Mouse (Mus musculus) inflammation-experienced regulatory T-cells (primary cell): ENCODE results near the gene Tank. TPM values are rescaled to one million over a fixed set of nuclear protein-coding genes. Genes with fewer than 3 reads are reported as not detected.

Experiments
- polyA plus RNA-seq, 2 experiments: library from polyadenylated mRNA; unstranded; fragments of 100-300 nt; shearing (Covaris generic); gene quantifications; one replicate each; pipeline ENCODE4 v1.2.1; 2017

The Tank gene
- 100 to 1,000 TPM; 136 to 202 TPM for polyA plus RNA-seq

DNA sequence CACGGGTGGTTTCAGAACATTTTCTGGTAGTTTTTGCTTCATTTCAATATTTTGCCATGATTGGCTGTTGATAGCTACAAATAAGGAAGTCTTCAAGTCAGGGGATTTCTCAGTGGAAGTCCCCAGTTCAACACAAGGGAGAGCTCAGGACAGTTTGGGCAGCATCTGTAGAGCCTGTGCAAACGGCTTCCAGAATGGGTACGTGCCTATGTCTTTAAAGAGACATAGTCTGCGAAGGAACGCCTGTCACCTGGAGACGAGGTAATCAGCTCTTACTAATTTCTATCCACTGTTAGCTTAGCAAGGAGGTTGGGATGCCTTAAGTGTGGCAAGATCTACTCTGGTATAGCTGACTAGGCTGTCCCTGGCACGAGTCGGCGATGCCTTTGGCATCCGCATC is at the start of gene Tank:
Tank (plus strand) TSS at position 153 of the 400 bp plus-strand sequence.

Other genes with a start within 250 kb of the Tank start
- gene Psmd14, start 133.1 kb downstream of the Tank start, polyA plus RNA-seq = 100 to 1,000 TPM; 150 to 179 TPM
- gene Tbr1, start 224.3 kb downstream of the Tank start, polyA plus RNA-seq = under 1 TPM; 0.77 to 0.87 TPM